Comparison of ENCODE assay signal across 8 mouse cellular contexts in the genomic region with DNA sequence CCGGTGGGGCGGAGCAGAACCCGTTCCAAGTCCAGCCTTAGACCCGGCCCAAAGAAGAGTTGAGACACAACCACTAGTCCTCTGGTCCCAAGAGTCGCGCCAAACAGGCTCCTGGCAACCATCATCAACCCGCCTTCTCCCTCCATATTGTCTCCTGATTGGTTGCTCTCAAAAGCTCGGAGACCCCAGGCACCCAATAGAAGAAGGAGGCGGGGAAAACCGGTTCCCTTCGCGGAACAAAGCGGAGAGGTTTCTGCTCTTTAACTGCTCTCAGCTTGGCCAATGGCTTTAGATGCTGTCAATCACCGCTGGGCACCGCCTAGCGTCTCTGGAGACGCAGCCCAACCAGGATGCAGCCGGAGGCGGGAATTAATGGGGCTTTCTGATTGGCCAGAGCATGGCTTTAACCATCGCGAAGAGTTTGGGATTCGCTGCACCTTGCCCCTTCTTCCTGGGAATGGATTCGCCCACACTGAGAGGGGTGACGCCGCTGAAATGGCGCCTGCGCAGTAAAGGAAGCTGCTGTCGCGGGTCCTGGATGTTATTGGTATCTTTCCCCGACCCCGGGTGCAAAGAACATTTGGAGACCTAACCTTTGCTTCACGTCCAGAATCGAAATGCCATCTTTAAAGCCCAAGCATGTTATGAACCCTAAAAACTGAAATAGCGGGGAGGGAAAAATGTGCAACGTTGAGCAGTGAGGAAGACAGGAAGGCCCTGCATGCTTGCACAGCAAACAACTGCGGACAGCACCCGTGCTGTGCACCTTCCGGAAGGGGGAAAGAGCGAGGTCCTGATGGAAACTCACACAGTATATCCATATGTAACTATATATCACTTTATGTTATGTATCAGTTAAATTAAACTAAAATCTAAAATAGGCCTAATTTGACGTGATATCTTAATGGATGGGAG. TPM values are rescaled to one million over a fixed set of nuclear protein-coding genes. Genes with fewer than 3 reads are reported as not detected.
DNase-seq lines count a peak whose midpoint lies in the region; ATAC-seq and TF ChIP-seq lines count a peak whose summit lies in the region.

A gene (minus strand): TSS at position 136 of the 915 bp plus-strand sequence.

- H3K27ac ChIP-seq in CH12.LX (ENCODE audit: insufficient read depth, low read depth): peak within 1 kb of the TSS; percentile 69
- H3K27ac ChIP-seq in forebrain, embryonic 11.5 days (ENCODE audit: low read depth, low read length): peak within 1 kb of the TSS; percentile 26; the same call in 1 of the 2 replicates
- peak within 1 kb of the TSS; percentile 62 for H3K27ac ChIP-seq in heart, embryonic 16.5 days (ENCODE audit: low read length)
- peak within 1 kb of the TSS; percentile 52 for H3K27ac ChIP-seq in liver, embryonic 15.5 days (replicated peaks)
- H3K27ac ChIP-seq in neural tube, embryonic 12.5 days: 0 out of 2 replicates have a peak within 1 kb of the TSS, but pooled peaks have one; percentile 32

- TF ChIP-seq POLR2A in CH12.LX (IDR thresholded peaks at IDR 0.05; ENCODE audit: low read depth, low read length): peak; percentile 79

- peak within 1 kb of the TSS; percentile 80 for H3K9ac ChIP-seq in CH12.LX (ENCODE audit: insufficient read depth, low read depth)
- peak within 1 kb of the TSS; percentile 83 for H3K9ac ChIP-seq in forebrain, embryonic 11.5 days (ENCODE audit: low read length)
- H3K9ac ChIP-seq in heart, embryonic 16.5 days (ENCODE audit: low read length): peak within 1 kb of the TSS; percentile 76
- H3K9ac ChIP-seq in liver, embryonic 15.5 days: peak within 1 kb of the TSS; percentile 70
- H3K9ac ChIP-seq in neural tube, embryonic 12.5 days: peak within 1 kb of the TSS; percentile 66

- no peak for TF ChIP-seq EP300 in CH12.LX (IDR thresholded peaks at IDR 0.05; ENCODE audit: low read length)

- no peaks in the 10 kb centered on the region; the same call in 1 of the 2 replicates for H3K79me2 ChIP-seq in CH12.LX (replicated peaks; ENCODE audit: control insufficient read depth, extremely low read depth, insufficient read depth, poor library complexity, severe bottlenecking)

- in situ Hi-C loops in CH12.LX (cut with MboI; ENCODE audit: low pct_ligation_motif_present, low pct_unique_long_range_greater_than_20kb, low sequenced_read_pairs): loop anchor here (25.0 kb wide), 1 partner anchor 437 kb away; a partner anchor contains a TSS

- WGBS in forebrain, embryonic 11.5 days: under 1% methylated on average over 40 of the region's 40 CpGs
- WGBS in heart, embryonic 16.5 days: 1% methylated on average over 40 of the region's 40 CpGs
- WGBS in liver, embryonic 15.5 days (ENCODE audit: insufficient replicate concordance): 2% methylated on average over 40 of the region's 40 CpGs
- WGBS in neural tube, embryonic 12.5 days: 1% methylated on average over 40 of the region's 40 CpGs

- H3K9me3 ChIP-seq in CH12.LX (replicated peaks; ENCODE audit: low read length): no peaks in the 10 kb centered on the region
- H3K9me3 ChIP-seq in forebrain, embryonic 11.5 days (ENCODE audit: control insufficient read depth, low read length): no peaks in the 10 kb centered on the region
- no peaks in the 10 kb centered on the region for H3K9me3 ChIP-seq in heart, embryonic 16.5 days (replicated peaks; ENCODE audit: control insufficient read depth, low read length)
- no peaks in the 10 kb centered on the region for H3K9me3 ChIP-seq in liver, embryonic 15.5 days (replicated peaks)
- H3K9me3 ChIP-seq in neural tube, embryonic 12.5 days: no peaks in the 10 kb centered on the region

- H3K4me3 ChIP-seq in CH12.LX (replicated peaks in 1 of 3; ENCODE audit: low read depth in 2 of 3, low read length in 2 of 3, poor library complexity in 1 of 3): peak within 1 kb of the TSS; percentile 65 to 88 (median 72)
- peak within 1 kb of the TSS; percentile 57 for H3K4me3 ChIP-seq in forebrain, embryonic 11.5 days (ENCODE audit: low read depth, low read length)
- H3K4me3 ChIP-seq in heart, embryonic 16.5 days (ENCODE audit: low read length): peak within 1 kb of the TSS; percentile 66
- peak within 1 kb of the TSS; percentile 72 for H3K4me3 ChIP-seq in liver, embryonic 15.5 days (replicated peaks)
- H3K4me3 ChIP-seq in neural tube, embryonic 12.5 days: peak within 1 kb of the TSS; percentile 63

- peak within 1 kb of the TSS; percentile 92 for H3K4me2 ChIP-seq in CH12.LX (ENCODE audit: insufficient read depth, low read depth, poor library complexity, severe bottlenecking)
- H3K4me2 ChIP-seq in forebrain, embryonic 11.5 days (ENCODE audit: low read depth, low read length, severe bottlenecking): peak within 1 kb of the TSS; percentile 90
- peak within 1 kb of the TSS; percentile 79 for H3K4me2 ChIP-seq in heart, embryonic 16.5 days (ENCODE audit: low read depth, low read length)
- peak within 1 kb of the TSS; percentile 97 for H3K4me2 ChIP-seq in liver, embryonic 15.5 days
- H3K4me2 ChIP-seq in neural tube, embryonic 12.5 days (replicated peaks): peak within 1 kb of the TSS; percentile 86

- ATAC-seq in forebrain, embryonic 11.5 days (replicated peaks; ENCODE audit: low FRiP score): peak; percentile 96
- peak; percentile 97 for ATAC-seq in heart, embryonic 16.5 days (replicated peaks; ENCODE audit: extremely low read depth, insufficient read depth, low FRiP score)
- ATAC-seq in liver, embryonic 15.5 days (ENCODE audit: insufficient read depth): peak; percentile 98
- ATAC-seq in neural tube, embryonic 12.5 days (ENCODE audit: low FRiP score, low read depth): peak; percentile 94

- dilution Hi-C loops in CH12.LX (cut with MboI; ENCODE audit: extremely low pct_ligation_motif_present, extremely low pct_unique_long_range_greater_than_20kb, low sequenced_read_pairs): no loop called here

- no peaks in the 10 kb centered on the region for H3K36me3 ChIP-seq in CH12.LX (replicated peaks in 1 of 2; ENCODE audit: control insufficient read depth in 1 of 2, insufficient read depth in 1 of 2, low read length in 1 of 2)
- no peaks in the 10 kb centered on the region for H3K36me3 ChIP-seq in forebrain, embryonic 11.5 days (ENCODE audit: control insufficient read depth, insufficient read depth, low read length)
- no peaks in the 10 kb centered on the region for H3K36me3 ChIP-seq in heart, embryonic 16.5 days (ENCODE audit: control insufficient read depth, insufficient read depth)
- H3K36me3 ChIP-seq in liver, embryonic 15.5 days (replicated peaks): no peaks in the 10 kb centered on the region
- no peaks in the 10 kb centered on the region for H3K36me3 ChIP-seq in neural tube, embryonic 12.5 days

- peaks cover 35 to 67% of the 10 kb centered on the region in 2 experiments for H3K4me1 ChIP-seq in CH12.LX (ENCODE audit: control insufficient read depth in 1 of 2, insufficient read depth in 2 of 2)
- peaks cover 12% of the 10 kb centered on the region; the same call in 1 of the 2 replicates for H3K4me1 ChIP-seq in forebrain, embryonic 11.5 days (replicated peaks; ENCODE audit: control insufficient read depth, insufficient read depth, low read length)
- H3K4me1 ChIP-seq in heart, embryonic 16.5 days (ENCODE audit: control insufficient read depth, insufficient read depth, low read length): peaks cover 13% of the 10 kb centered on the region
- H3K4me1 ChIP-seq in liver, embryonic 15.5 days (replicated peaks): peaks cover 35% of the 10 kb centered on the region
- H3K4me1 ChIP-seq in neural tube, embryonic 12.5 days: peaks cover 32% of the 10 kb centered on the region

- peak; percentile 100 for DNase-seq in CH12.LX (ENCODE audit: extremely low read depth)
- DNase-seq in c-Kit-positive CD71-positive TER-119-negative erythroid progenitor cells, embryonic 14.5 days (ENCODE audit: low read depth): peak; percentile 99
- peak; percentile 98 for DNase-seq in forebrain, embryonic 11.5 days (ENCODE audit: low spot score)
- peak; percentile 97 to 100 for DNase-seq in kidney, postnatal 36 days
- peak; percentile 100 for DNase-seq in telencephalon, adult 2 months (ENCODE audit: low read depth, low spot score)

- no peak for TF ChIP-seq CTCF in CH12.LX (conservative IDR thresholded peaks at IDR 0.05 in 1 of 2, IDR thresholded peaks at IDR 0.05 in 1 of 2; ENCODE audit: low read depth in 2 of 2, low read length in 2 of 2)

- H3K27me3 ChIP-seq in CH12.LX (replicated peaks): no peaks in the 10 kb centered on the region
- H3K27me3 ChIP-seq in forebrain, embryonic 11.5 days (ENCODE audit: control insufficient read depth, insufficient read depth, low read length): no peaks in the 10 kb centered on the region
- 0 out of 2 replicates have a peak, but pooled peaks cover 2% of the 10 kb centered on the region for H3K27me3 ChIP-seq in heart, embryonic 16.5 days (ENCODE audit: control insufficient read depth, insufficient read depth, low read length)
- no peaks in the 10 kb centered on the region for H3K27me3 ChIP-seq in liver, embryonic 15.5 days
- no peaks in the 10 kb centered on the region for H3K27me3 ChIP-seq in neural tube, embryonic 12.5 days (replicated peaks)

- TF ChIP-seq RAD21 in CH12.LX (IDR thresholded peaks at IDR 0.05; ENCODE audit: low read depth, low read length): no peak

TF ChIP-seq in CH12.LX, 34 proteins besides CTCF, POLR2A, EP300 and RAD21 (continues in another document):
- TF ChIP-seq NRF1 (IDR thresholded peaks at IDR 0.05; ENCODE audit: low read depth, low read length): peak; percentile 83
- TF ChIP-seq MAX (IDR thresholded peaks at IDR 0.05; ENCODE audit: low read length): peak; percentile 79
- 0 out of 2 replicates have a peak, but pooled peaks have one; percentile 24 for TF ChIP-seq KAT2A (IDR thresholded peaks at IDR 0.05; ENCODE audit: insufficient replicate concordance, low read length)
- TF ChIP-seq UBTF (IDR thresholded peaks at IDR 0.05; ENCODE audit: low read depth, low read length): no peak
- peak; percentile 15; the same call in 1 of the 2 replicates for TF ChIP-seq MEF2A (IDR thresholded peaks at IDR 0.05; ENCODE audit: borderline replicate concordance, low read depth, low read length)
- no peak for TF ChIP-seq MAZ (IDR thresholded peaks at IDR 0.05; ENCODE audit: low read depth, low read length)
- TF ChIP-seq ELF1 (IDR thresholded peaks at IDR 0.05; ENCODE audit: low read depth, low read length): peak; percentile 93
- no peak for TF ChIP-seq USF2 (conservative IDR thresholded peaks at IDR 0.05; ENCODE audit: low read depth, low read length)
- peak; percentile 98 for TF ChIP-seq E2F4 (IDR thresholded peaks at IDR 0.05; ENCODE audit: insufficient replicate concordance, low read depth, low read length)
- peak; percentile 85 for TF ChIP-seq TCF12 (IDR thresholded peaks at IDR 0.05; ENCODE audit: low read depth, low read length)
- peak; percentile 85 for TF ChIP-seq TBP (conservative IDR thresholded peaks at IDR 0.05; ENCODE audit: low read depth, low read length)

RNA-seq across cellular contexts. Expression of the gene that starts here (rescaled TPM):
- total RNA-seq in CH12.LX (2012; rRNA removed) (72.1 and 84.9 TPM in 2 replicates), CH12.LX (2014; rRNA removed) (67.1 and 84.1 TPM in 2 replicates)
- 82.1 and 87.2 TPM in 2 replicates for polyA plus RNA-seq in CH12.LX (2012; ENCODE audit: insufficient read length, low read depth)
- polyA plus RNA-seq in forebrain, embryonic 11.5 days (2014; fragmentation: Nextera tagmentation; extraction: Ambion mirVana): 142 and 145 TPM in 2 replicates
- polyA plus RNA-seq in heart, embryonic 16.5 days (2015; fragmentation: Nextera tagmentation; extraction: Ambion mirVana): 37.1 and 46.4 TPM in 2 replicates
- 31.5 and 34.0 TPM in 2 replicates for polyA plus RNA-seq in liver, embryonic 15.5 days (2015; fragmentation: Nextera tagmentation; extraction: Ambion mirVana)
- 101 and 106 TPM in 2 replicates for polyA plus RNA-seq in neural tube, embryonic 12.5 days (2016; fragmentation: Nextera tagmentation; extraction: Ambion mirVana)

Comparison
In these comparisons a context has a peak if more than half of its experiments do, and no peak if none do; other contexts are left out.
1. Peak in every context shown above with its lines: DNase-seq, ATAC-seq, H3K4me3 ChIP-seq and H3K27ac ChIP-seq.